Mouse (Mus musculus) thymus, postnatal 0 days (tissue): ENCODE measurements at regions not wholly inside any gene's neighbourhood (a gene's known extent, or its start where the extent isn't known, plus 50 kb on each side); places are given as distances from the start of the nearest gene placed in this dataset.

Source experiments
- DNase-seq: peaks from one replicate; pipeline ENCODE4 v3.0.0-alpha.2; 2015; ENCODE audit warnings: low spot score

GRCm38 (mm10) chr13:60358408-60359060 lies 181.4 kb upstream of the Gas1 start:
- DNase-seq: no peak

- no peak for DNase-seq
Observed at GRCm38 (mm10) chr13:60364778-60365672, 187.9 kb upstream of the Gas1 start.

DNA sequence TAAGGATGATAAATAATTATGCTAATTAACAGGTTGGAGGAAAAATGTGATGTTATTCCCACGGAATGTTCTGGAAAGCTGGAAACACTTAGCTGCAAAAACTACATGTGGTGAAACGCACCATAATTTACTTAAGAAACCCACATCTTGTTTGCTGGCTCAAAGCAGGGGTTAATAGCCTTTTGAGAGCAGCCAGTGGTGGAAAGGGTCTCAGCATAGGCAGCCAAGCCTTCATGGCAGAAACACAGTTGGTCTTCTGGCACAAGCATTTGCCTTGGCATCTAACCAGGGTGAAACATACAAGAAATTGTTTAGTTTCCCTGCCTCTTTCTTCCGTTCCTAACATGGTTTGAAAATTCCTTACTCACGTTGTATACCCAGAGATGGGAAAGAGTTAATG lies 192.1 kb upstream of the Gas1 start:
- DNase-seq: no peak

GRCm38 (mm10) chr13:60371656-60372055 lies 194.5 kb upstream of the Gas1 start:
- DNase-seq: no peak

- no peak for DNase-seq
Observed at GRCm38 (mm10) chr13:60376705-60377104, 199.5 kb upstream of the Gas1 start.

DNA sequence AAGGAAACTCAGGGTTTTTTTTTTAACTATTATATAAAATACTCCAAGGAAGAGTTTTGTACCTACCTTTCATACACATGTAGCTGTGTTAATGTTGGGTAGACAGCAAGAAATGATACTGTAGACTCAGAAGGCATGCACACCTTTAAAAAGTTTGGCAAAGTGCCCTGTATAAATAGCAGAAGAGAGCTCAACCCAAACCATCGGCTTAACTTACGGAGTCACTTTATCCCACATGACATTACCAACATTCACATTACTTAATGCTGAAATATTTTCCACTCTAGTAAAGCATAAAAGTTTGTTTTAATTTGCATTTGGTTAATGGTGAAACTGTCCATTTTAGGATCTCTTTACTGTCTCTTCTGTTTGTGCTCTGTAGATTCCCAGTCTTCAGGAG lies 205.7 kb upstream of the Gas1 start:
- no peak for DNase-seq

DNA sequence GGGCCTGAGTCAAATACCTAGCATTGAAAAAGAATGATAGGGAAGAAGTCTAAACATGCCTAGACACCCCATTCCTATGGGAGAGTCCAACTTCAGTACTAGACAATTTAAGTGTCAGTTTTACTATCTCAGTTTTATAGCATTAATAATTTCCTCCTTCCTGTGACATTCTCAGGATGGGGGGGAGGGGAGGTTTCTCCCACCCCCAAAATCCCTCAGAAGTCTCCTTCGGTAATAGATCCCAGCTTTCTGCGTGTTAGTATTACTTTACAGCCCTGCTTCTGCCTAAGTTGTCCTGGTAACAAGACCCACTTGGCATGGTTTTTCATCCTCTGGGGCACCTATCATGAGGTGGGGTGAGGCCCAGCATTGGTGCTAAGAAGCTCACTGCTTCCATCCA lies 202.9 kb upstream of the Dapk1 start:
- DNase-seq: no peak

- no peak for DNase-seq
Observed at GRCm38 (mm10) chr13:60400764-60401487, 200.8 kb upstream of the Dapk1 start.

DNA sequence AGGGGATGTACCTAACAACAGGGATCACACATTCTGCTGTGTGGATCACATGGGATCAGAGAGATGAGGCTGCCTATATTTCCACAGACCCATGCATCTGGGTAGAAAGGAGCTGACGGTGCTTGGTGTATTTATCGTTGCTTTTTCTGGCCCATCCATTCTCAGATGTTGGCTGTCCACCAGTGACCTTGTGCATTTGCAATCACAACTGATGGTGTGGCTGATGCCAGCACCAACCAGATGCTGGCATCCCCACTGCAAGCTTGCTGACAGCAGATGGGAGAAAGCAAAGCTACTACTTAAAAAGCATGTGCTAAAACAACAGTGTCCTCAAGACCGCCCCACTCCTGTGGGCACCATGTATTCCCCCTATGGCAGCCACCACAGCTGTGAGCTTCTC lies 198.3 kb upstream of the Dapk1 start:
- no peak for DNase-seq

DNA sequence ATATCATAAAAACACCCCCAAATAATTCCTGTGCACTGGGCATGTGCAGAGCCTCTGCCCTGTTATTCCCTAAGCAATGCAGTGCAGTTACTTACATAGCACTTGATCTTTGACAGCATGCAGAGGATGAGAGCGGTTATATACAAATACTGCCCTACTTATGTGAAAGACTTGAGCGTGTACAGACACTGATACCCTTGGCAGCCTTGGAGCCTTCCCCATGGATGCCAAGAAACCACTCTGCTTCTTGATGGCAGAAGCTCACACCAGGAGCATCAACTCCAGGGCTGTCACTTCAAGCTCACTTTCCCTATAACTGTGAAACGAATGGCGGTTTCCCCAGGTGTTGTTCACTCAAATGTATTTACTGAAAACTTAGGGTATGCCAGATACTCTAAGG lies 194.4 kb upstream of the Dapk1 start:
- no peak for DNase-seq

DNA sequence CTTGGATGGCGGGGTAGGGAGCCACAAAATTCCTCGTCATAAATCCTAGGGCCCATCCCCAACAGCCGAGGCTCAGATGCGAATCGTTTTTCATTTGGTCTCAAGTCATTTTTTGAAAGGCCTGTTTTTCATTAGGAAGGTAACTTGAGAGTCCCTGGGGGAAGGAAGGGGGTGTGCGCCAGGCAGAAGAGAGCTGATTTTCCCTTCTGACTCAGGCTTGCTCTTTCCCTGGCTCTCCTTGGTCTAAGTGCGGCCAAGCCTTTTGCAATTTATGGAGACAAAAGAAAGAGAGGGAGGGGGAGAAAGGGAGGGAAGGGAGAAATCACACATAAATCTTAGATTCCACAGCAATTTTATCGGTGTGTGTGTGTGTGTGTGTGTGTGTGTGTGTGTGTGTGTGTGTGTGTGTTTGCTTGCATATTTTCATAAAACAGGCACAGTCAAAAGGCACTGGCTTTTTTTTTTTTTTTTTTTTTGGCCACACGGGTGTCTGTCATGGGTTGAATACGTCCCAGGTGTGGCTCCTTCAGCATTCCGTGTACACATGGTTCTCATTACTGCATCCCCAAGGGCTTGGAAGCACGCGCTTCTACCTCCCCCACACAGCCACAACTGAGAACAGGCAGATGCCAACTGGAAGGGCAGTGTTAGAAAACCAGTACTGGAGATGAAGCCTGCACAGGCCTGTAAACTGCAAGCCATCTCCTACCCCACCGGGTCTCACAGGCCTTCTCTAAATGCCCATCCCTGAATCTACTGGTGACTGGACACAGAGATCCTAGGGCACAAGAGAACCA lies 191.8 kb upstream of the Dapk1 start:
- no peak for DNase-seq

- no peak for DNase-seq
Observed at GRCm38 (mm10) chr13:60416024-60416423, 185.7 kb upstream of the Dapk1 start.

- no peak for DNase-seq
Observed at GRCm38 (mm10) chr13:60417015-60417414, 184.7 kb upstream of the Dapk1 start.

- DNase-seq: no peak
Observed at GRCm38 (mm10) chr13:60417436-60418158, 184.2 kb upstream of the Dapk1 start.

DNA sequence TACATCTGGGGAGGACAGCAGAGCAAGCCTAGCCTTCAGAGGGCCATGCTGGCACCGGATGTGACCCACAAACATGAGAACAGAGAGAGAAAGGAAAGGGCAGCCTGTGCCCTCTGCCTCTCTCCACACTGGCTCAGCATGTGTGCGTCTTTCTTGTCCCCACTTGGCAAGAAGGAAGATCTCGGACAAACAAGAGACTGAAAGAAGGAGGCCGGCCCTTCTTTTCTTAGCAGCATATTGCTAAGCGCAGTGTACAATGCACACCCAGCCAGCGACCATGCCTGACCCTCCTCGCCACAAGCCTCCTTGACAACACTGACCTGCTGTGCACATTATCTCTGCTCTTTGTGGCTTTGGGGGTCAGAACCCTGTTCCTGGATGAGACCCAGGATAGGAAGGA lies 181.4 kb upstream of the Dapk1 start:
- DNase-seq: no peak

DNA sequence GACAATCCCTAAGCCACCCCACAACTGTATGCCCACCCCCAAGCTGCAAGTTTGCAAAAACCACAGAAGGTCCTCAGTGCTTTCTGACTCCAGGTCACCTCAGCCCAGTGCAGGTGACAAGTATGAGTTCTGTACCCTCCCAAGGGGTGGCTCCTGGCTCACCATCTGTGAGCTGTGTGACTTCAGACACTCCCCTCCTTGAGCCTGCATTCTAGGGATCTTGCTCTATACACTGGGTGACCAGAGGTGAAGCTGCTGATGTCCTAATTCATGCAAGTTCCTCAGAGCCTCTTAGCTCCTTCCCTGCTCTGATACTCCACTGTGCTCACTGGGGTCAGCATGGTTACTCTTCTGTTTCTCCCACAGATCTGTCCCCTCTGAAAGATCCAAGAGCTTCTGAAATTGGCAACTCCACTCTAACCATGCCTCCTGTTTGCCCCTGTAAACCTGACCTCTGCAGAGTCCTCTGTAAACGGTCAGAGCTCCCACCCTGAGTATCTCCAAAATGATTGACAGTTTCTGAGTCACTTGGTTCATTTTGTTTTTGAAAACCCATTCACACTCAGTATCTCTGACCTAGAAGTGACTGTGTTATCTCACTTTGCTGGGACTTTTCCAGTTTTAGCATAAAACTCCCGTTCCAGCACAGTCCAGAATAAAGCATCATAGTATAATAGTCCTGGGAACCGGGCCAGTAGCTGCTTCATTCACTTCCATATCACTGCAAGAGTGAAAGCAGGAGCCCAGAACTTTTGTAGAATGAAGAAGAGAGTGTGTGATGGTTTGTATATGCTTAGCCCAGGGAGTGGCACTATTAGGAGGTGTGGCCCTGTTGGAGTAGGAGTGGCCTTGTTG lies 180.7 kb upstream of the Dapk1 start:
- no peak for DNase-seq

GRCm38 (mm10) chr13:60424267-60424666 lies 177.5 kb upstream of the Dapk1 start:
- no peak for DNase-seq

- DNase-seq: no peak
Observed at GRCm38 (mm10) chr13:60425140-60425539, 176.6 kb upstream of the Dapk1 start.

DNA sequence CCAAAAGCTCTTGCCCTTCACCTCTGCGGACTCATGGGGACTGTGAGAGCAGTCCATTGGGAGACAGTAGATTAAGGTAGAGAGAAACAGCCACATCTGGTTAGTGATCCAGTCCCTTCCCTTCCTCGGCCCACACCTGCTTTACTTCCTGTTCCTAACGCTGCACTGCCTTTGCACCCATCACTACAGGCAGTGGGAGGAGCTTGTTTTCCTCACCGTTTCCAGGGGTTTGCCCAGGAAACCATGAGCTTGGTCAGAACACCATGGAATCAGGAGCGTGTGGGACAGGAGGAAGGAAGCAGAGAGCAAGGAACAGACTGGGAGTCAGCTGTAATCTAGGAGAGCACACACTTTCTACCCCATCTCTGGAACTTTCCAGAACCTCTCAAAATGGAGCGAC lies 176.2 kb upstream of the Dapk1 start:
- DNase-seq: no peak
